Mouse (Mus musculus) hindbrain, embryonic 11.5 days (tissue): ENCODE measurements around the gene Brip1. TPM values are rescaled to one million over a fixed set of nuclear protein-coding genes. Genes with fewer than 3 reads are reported as not detected.

ENCODE experiments used
- ATAC-seq: fragments of 200-750 bp; cut with Nextera tagmentation; 2 replicates; pipeline ENCODE4 v1.8.0; 2017; ENCODE audit warnings: mild to moderate bottlenecking, moderate TSS enrichment, moderate library complexity; ENCODE audit not compliant: low FRiP score
- DNase-seq: peaks from one replicate; pipeline ENCODE4 v3.0.0-alpha.2; 2015; ENCODE audit warnings: low spot score
- H3K27ac ChIP-seq: fragments of 300-500 bp; sonication (generic); 2 replicates; pipeline ENCODE4 v1.5.1; 2014; ENCODE audit warnings: mild to moderate bottlenecking, low read depth, low read length
- H3K27me3 ChIP-seq: fragments of 300-500 bp; sonication (generic); 2 replicates; pipeline ENCODE4 v1.6.1; 2014; ENCODE audit warnings: mild to moderate bottlenecking, low read length, moderate library complexity, mixed read lengths; ENCODE audit not compliant: control insufficient read depth, insufficient read depth
- H3K36me3 ChIP-seq: fragments of 300-500 bp; sonication (generic); 2 replicates; pipeline ENCODE4 v1.6.1; 2014; ENCODE audit warnings: mild to moderate bottlenecking, low read length, moderate library complexity, mixed read lengths; ENCODE audit not compliant: control insufficient read depth, insufficient read depth
- H3K4me1 ChIP-seq: fragments of 300-500 bp; sonication (generic); replicated peaks from 2 replicates; pipeline ENCODE4 v1.6.1; 2014; ENCODE audit warnings: low read length, mixed read lengths; ENCODE audit not compliant: control insufficient read depth, insufficient read depth
- H3K4me2 ChIP-seq: fragments of 300-500 bp; sonication (generic); replicated peaks from 2 replicates; pipeline ENCODE4 v1.6.1; 2014; ENCODE audit warnings: mild to moderate bottlenecking, low read depth, low read length
- H3K4me3 ChIP-seq: fragments of 300-500 bp; sonication (generic); 2 replicates; pipeline ENCODE4 v1.5.1; 2014; ENCODE audit warnings: low read depth, low read length
- H3K9ac ChIP-seq: fragments of 300-500 bp; sonication (generic); 2 replicates; pipeline ENCODE4 v1.6.1; 2014; ENCODE audit warnings: low read depth, low read length
- H3K9me3 ChIP-seq: fragments of 300-500 bp; sonication (generic); 2 replicates; pipeline ENCODE4 v1.6.1; 2016; ENCODE audit warnings: low read length; ENCODE audit not compliant: control insufficient read depth
- WGBS: fragments of 180-500 bp; shearing (Covaris S2); extraction: QIAGEN DNeasy Blood & Tissue Kit; methylation state at CpG from one replicate; pipeline ENCODE4 v1.1.7; 2014; 5-methylcytosine and 5-hydroxymethylcytosine counted together
- polyA plus RNA-seq: library from polyadenylated mRNA; unstranded; fragments of >200 nt; fragmentation: Nextera tagmentation; extraction: Ambion mirVana; gene quantifications from 2 replicates; pipeline ENCODE4 v1.2.1, GENCODE M21; 2014

The Brip1 gene
- polyA plus RNA-seq, 1 experiment from 2014 or later = 7.6 TPM

DNA sequence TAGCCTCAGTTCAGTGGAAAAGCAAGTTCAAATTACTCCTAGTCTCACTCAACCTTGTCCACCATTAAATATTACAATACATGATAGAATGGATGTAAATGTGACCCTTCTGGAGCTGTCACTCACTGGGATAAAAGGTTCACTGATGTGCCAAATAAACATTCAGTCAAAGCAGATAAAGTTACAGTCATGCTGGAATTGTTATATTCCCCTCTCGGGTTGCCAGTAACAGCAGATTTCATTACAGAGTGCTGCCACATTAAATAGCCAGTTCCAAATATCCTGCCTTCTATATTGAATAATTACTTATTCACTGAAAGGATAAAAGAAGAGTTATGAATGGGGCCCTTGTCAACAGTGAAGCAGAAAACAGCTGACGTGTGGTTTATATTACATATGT lies 42.0 kb downstream of the Brip1 start:
- DNase-seq = no peak
- Histone ChIP-seq H3K36me3 (no peaks in the 10 kb centered on the region), H3K4me1 (no peaks in the 10 kb centered on the region), H3K4me3 (no peak overlapping the region), H3K4me2 (no peak overlapping the region), H3K9me3 (no peaks in the 10 kb centered on the region), H3K27ac (no peak overlapping the region), H3K9ac (no peak overlapping the region), H3K27me3 (no peaks in the 10 kb centered on the region)
- no peak for ATAC-seq
- WGBS = 63% methylated on average over 2 of the region's 2 CpGs

DNA sequence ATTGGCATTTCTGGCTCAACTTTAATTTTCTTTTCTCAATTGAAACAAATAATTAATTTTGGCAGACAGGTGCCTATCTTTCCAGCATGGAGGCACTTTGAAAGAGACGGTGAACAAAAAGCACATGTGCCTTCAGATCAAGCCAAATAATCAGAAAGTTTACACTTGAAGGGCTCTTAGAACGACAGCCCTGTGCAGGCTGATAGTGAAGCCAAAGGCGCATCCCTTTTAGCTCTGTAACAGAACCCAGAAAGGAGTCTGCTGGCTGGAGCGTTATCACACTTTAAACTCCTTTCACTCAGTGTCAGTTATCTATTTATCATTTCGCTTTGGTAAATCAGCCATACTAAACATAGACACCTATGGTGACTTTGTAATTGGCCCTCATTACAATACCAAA lies 45.4 kb downstream of the Brip1 start:
- Histone ChIP-seq H3K27ac (no peak overlapping the region), H3K4me3 (no peak overlapping the region), H3K9ac (no peak overlapping the region), H3K9me3 (no peaks in the 10 kb centered on the region), H3K27me3 (no peaks in the 10 kb centered on the region), H3K4me2 (no peak overlapping the region), H3K36me3 (no peaks in the 10 kb centered on the region), H3K4me1 (no peaks in the 10 kb centered on the region)
- DNase-seq (no peak), ATAC-seq (no peak)
- WGBS = 70% methylated on average over 5 of the region's 5 CpGs

DNA sequence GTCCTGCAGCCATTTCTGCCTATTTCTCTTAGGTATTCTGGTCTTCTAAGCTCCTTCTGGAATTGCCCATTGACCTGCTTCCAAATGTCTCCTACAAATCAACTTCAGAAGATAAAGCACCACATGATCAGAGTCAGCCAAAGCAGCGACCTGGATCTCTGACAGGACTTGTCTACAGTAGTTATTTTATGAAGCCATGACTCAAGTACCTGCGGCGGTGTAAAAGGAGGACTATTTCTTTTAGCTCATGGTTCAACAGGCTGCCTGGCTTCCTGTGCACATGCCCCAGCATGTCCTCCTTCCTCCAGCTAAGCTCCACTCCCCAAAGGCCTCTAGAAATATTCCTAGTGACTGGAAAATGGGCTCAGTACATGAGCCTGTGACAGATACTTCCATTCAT lies 69.7 kb downstream of the Brip1 start:
- Histone ChIP-seq H3K9me3 (no peaks in the 10 kb centered on the region), H3K9ac (no peak overlapping the region), H3K4me3 (no peak overlapping the region), H3K4me1 (no peaks in the 10 kb centered on the region), H3K27me3 (no peaks in the 10 kb centered on the region), H3K36me3 (no peaks in the 10 kb centered on the region), H3K4me2 (no peak overlapping the region), H3K27ac (no peak overlapping the region)
- DNase-seq (no peak), ATAC-seq (no peak)
- 97% methylated on average over 3 of the region's 3 CpGs for WGBS

- DNase-seq = no peak
- Histone ChIP-seq H3K36me3 (no peaks in the 10 kb centered on the region), H3K4me3 (no peak overlapping the region), H3K27me3 (no peaks in the 10 kb centered on the region), H3K9me3 (no peaks in the 10 kb centered on the region), H3K27ac (no peak overlapping the region), H3K9ac (no peak overlapping the region), H3K4me2 (no peak overlapping the region), H3K4me1 (no peaks in the 10 kb centered on the region)
- no peak for ATAC-seq
- WGBS = 89% methylated on average over 7 of the region's 7 CpGs
Measured at GRCm38 (mm10) chr11:86117078-86117869, 83.7 kb downstream of the Brip1 start.

DNA sequence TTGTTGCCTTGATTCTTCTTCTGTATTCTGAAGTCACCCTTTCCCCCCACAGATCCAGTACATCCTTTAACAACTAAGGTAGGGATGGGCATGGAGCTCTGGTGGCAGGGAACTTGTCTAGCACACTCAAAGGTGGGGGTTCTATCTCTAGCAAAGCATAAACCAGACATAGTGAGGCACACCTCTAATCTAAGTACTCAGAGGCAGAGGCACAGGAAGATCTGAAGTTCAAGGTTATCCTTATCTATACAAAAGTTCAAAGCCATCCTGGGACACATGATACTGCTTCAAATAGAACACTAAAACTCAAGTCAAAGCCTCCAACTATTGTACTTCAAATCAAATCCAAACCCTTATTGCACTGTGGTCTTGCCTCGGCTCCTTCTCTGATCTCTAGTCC lies 85.0 kb downstream of the Brip1 start:
- no peaks in the 10 kb centered on the region for H3K27me3 ChIP-seq
- DNase-seq (no peak), ATAC-seq (no peak)
- H3K36me3 ChIP-seq = no peaks in the 10 kb centered on the region
- H3K9ac ChIP-seq = no peak overlapping the region
- no peak overlapping the region for H3K27ac ChIP-seq
- WGBS = 96% methylated on average over 1 of the region's 1 CpGs
- H3K4me2 ChIP-seq = no peak overlapping the region
- H3K4me3 ChIP-seq = no peak overlapping the region
- no peaks in the 10 kb centered on the region for H3K9me3 ChIP-seq
- H3K4me1 ChIP-seq = no peaks in the 10 kb centered on the region

DNA sequence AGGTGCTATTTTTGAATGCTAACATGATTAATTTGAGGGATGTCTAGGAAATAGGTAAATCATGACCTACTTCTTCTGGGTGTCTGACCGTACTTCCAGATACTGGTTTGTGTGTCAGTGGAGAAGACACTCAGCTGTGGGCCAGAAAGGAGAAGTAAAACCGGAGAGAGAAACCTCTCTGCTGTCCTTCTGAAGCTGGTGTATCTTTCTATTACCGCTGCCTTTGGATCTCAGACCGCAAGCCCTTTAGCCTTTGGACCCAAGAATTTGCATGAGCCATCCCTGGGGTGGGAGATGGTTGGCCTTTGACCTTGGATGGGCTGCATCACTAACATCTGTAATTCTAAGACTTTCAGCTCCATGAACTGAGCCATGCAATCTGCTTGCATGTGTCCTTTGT lies 93.7 kb downstream of the Brip1 start:
- H3K4me3 ChIP-seq = no peak overlapping the region
- no peak for ATAC-seq
- no peak overlapping the region for H3K9ac ChIP-seq
- H3K27me3 ChIP-seq = no peaks in the 10 kb centered on the region
- no peaks in the 10 kb centered on the region for H3K36me3 ChIP-seq
- WGBS = 92% methylated on average over 4 of the region's 4 CpGs
- DNase-seq = no peak
- H3K27ac ChIP-seq = no peak overlapping the region
- no peaks in the 10 kb centered on the region for H3K9me3 ChIP-seq
- H3K4me2 ChIP-seq = no peak overlapping the region
- H3K4me1 ChIP-seq = no peaks in the 10 kb centered on the region

GRCm38 (mm10) chr11:86106596-86106995 lies 94.4 kb downstream of the Brip1 start:
- H3K9me3 ChIP-seq = no peaks in the 10 kb centered on the region
- no peak overlapping the region for H3K4me2 ChIP-seq
- H3K27me3 ChIP-seq = no peaks in the 10 kb centered on the region
- ATAC-seq = no peak
- no peak for DNase-seq
- no peak overlapping the region for H3K9ac ChIP-seq
- H3K4me1 ChIP-seq = no peaks in the 10 kb centered on the region
- no peak overlapping the region for H3K4me3 ChIP-seq
- H3K36me3 ChIP-seq = no peaks in the 10 kb centered on the region
- no peak overlapping the region for H3K27ac ChIP-seq

GRCm38 (mm10) chr11:86101191-86101590 lies 99.8 kb downstream of the Brip1 start:
- no peaks in the 10 kb centered on the region for H3K9me3 ChIP-seq
- no peak overlapping the region for H3K4me2 ChIP-seq
- no peak overlapping the region for H3K9ac ChIP-seq
- H3K4me3 ChIP-seq = no peak overlapping the region
- no peak overlapping the region for H3K27ac ChIP-seq
- H3K4me1 ChIP-seq = no peaks in the 10 kb centered on the region
- H3K36me3 ChIP-seq = no peaks in the 10 kb centered on the region
- no peaks in the 10 kb centered on the region for H3K27me3 ChIP-seq
- no peak for ATAC-seq
- DNase-seq = no peak
- WGBS = 91% methylated on average over 6 of the region's 6 CpGs

- Histone ChIP-seq H3K4me3 (no peak overlapping the region), H3K36me3 (no peaks in the 10 kb centered on the region), H3K4me2 (no peak overlapping the region), H3K27ac (no peak overlapping the region), H3K9me3 (no peaks in the 10 kb centered on the region), H3K27me3 (no peaks in the 10 kb centered on the region), H3K9ac (no peak overlapping the region), H3K4me1 (no peaks in the 10 kb centered on the region)
- DNase-seq = no peak
- WGBS = 78% methylated on average over 2 of the region's 2 CpGs
- no peak for ATAC-seq
Measured at GRCm38 (mm10) chr11:86099341-86099740, 101.7 kb downstream of the Brip1 start.
